In the genomic region with DNA sequence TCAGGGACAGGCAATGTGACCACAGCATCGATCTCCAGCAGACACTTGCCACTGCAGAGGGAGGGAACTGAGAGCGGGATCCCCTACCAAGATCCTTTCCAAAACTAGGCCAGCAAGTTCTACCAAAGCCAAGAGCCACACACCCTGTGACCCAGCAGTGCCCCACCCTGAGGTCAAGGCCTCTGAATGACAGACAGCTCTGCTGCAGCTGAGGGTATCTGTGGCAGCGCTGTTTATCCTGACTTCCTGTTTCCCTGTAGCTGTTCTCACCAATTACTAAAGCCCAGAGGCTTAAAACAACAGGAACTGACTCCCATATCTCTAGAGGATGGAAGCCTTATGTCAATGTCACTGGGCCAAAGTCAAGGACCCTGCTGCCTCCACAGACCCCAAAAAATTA, we compare ENCODE assay signal across 8 mouse cellular contexts. TPM values are rescaled to one million over a fixed set of nuclear protein-coding genes. Genes with fewer than 3 reads are reported as not detected.
DNase-seq lines count a peak whose midpoint lies in the region; ATAC-seq and TF ChIP-seq lines count a peak whose summit lies in the region.

No protein-coding gene starts in this region.

- peak; percentile 80 for ATAC-seq in liver, embryonic 12.5 days
- ATAC-seq in stomach, postnatal 0 days (ENCODE audit: low FRiP score, low TSS enrichment): peak; percentile 28; the same call in 1 of the 2 replicates
- no peak for ATAC-seq in hindbrain, postnatal 0 days
- ATAC-seq in cerebellum, adult (ENCODE audit: insufficient number of reproducible peaks, low FRiP score, low TSS enrichment): no peak

- TF ChIP-seq CTCF in left cerebral cortex, adult 2 months (IDR thresholded peaks at IDR 0.05): no peak
- no peak for TF ChIP-seq CTCF in bone marrow macrophage, adult 2 months (IDR thresholded peaks at IDR 0.05; ENCODE audit: low read depth, low read length)
- no peak for TF ChIP-seq CTCF in stomach, postnatal 0 days (IDR thresholded peaks at IDR 0.05; ENCODE audit: low read depth)
- TF ChIP-seq CTCF in hindbrain, postnatal 0 days (IDR thresholded peaks at IDR 0.05; ENCODE audit: low read depth): no peak

- peak overlapping the region; percentile 62 for H3K27ac ChIP-seq in left cerebral cortex, adult 2 months
- peak overlapping the region; percentile 78 for H3K27ac ChIP-seq in bone marrow macrophage, adult 2 months (ENCODE audit: insufficient read depth, low read depth, low read length)
- H3K27ac ChIP-seq in liver, embryonic 12.5 days: peak overlapping the region; percentile 80
- H3K27ac ChIP-seq in stomach, postnatal 0 days (replicated peaks): peak overlapping the region; percentile 89
- no peak overlapping the region; the same call in none of the 2 replicates for H3K27ac ChIP-seq in hindbrain, postnatal 0 days

- no peaks in the 10 kb centered on the region for H3K9me3 ChIP-seq in liver, embryonic 12.5 days (replicated peaks)
- no peaks in the 10 kb centered on the region for H3K9me3 ChIP-seq in stomach, postnatal 0 days (ENCODE audit: control insufficient read depth, low read length)
- no peaks in the 10 kb centered on the region for H3K9me3 ChIP-seq in hindbrain, postnatal 0 days (ENCODE audit: low read length)

- H3K9ac ChIP-seq in liver, embryonic 12.5 days: peak overlapping the region; percentile 33
- 0 out of 2 replicates have a peak overlapping the region, but pooled peaks have one; percentile 18 for H3K9ac ChIP-seq in stomach, postnatal 0 days (ENCODE audit: low read length)
- H3K9ac ChIP-seq in hindbrain, postnatal 0 days (replicated peaks; ENCODE audit: low read length): no peak overlapping the region

- no peak for TF ChIP-seq EP300 in stomach, postnatal 0 days (optimal IDR thresholded peaks at IDR 0.05)

- H3K27me3 ChIP-seq in liver, embryonic 12.5 days (replicated peaks): no peaks in the 10 kb centered on the region
- no peaks in the 10 kb centered on the region for H3K27me3 ChIP-seq in stomach, postnatal 0 days (ENCODE audit: control insufficient read depth, insufficient read depth, low read length)
- no peaks in the 10 kb centered on the region for H3K27me3 ChIP-seq in hindbrain, postnatal 0 days (ENCODE audit: insufficient read depth, low read length)

- no peak overlapping the region for H3K4me3 ChIP-seq in left cerebral cortex, adult 2 months
- peak overlapping the region; percentile 26 for H3K4me3 ChIP-seq in bone marrow macrophage, adult 2 months (ENCODE audit: insufficient read depth, low read length)
- H3K4me3 ChIP-seq in liver, embryonic 12.5 days: no peak overlapping the region
- H3K4me3 ChIP-seq in stomach, postnatal 0 days (ENCODE audit: low read depth, low read length): no peak overlapping the region
- no peak overlapping the region for H3K4me3 ChIP-seq in hindbrain, postnatal 0 days (ENCODE audit: low read length)

- H3K36me3 ChIP-seq in liver, embryonic 12.5 days: peaks cover 5% of the 10 kb centered on the region; the same call in 1 of the 2 replicates
- H3K36me3 ChIP-seq in stomach, postnatal 0 days (ENCODE audit: control insufficient read depth, insufficient read depth, low read length): no peaks in the 10 kb centered on the region
- no peaks in the 10 kb centered on the region for H3K36me3 ChIP-seq in hindbrain, postnatal 0 days (ENCODE audit: insufficient read depth, low read length)

- no peak for DNase-seq in left cerebral cortex, adult 2 months (ENCODE audit: extremely low spot score in 1 of 2, low spot score in 2 of 2)
- no peak for DNase-seq in left cerebral cortex, adult 8-10 months (ENCODE audit: low spot score in 2 of 2)
- peak; percentile 39 for DNase-seq in stomach, postnatal 0 days (ENCODE audit: low spot score)
- DNase-seq in cerebellum, postnatal 25 days: no peak
- no peak for DNase-seq in hindbrain, postnatal 0 days (ENCODE audit: low spot score)

- WGBS in liver, embryonic 12.5 days (ENCODE audit: insufficient replicate concordance): 10% methylated on average over 3 of the region's 3 CpGs
- 31% methylated on average over 3 of the region's 3 CpGs for WGBS in stomach, postnatal 0 days
- WGBS in hindbrain, postnatal 0 days: 63% methylated on average over 3 of the region's 3 CpGs

- intact Hi-C loops in left cerebral cortex, adult 2 months (cut with DNase I): no loop called here

- TF ChIP-seq POLR2A in bone marrow macrophage, adult 2 months (IDR thresholded peaks at IDR 0.05; ENCODE audit: borderline replicate concordance, low read depth, low read length): no peak

- peak overlapping the region; percentile 32 for H3K4me2 ChIP-seq in liver, embryonic 12.5 days
- H3K4me2 ChIP-seq in stomach, postnatal 0 days (replicated peaks; ENCODE audit: low read depth): no peak overlapping the region; the same call in 1 of the 2 replicates
- H3K4me2 ChIP-seq in hindbrain, postnatal 0 days (ENCODE audit: low read depth, low read length): no peak overlapping the region

- H3K4me1 ChIP-seq in bone marrow macrophage, adult 2 months (ENCODE audit: control insufficient read depth, insufficient read depth, low read length): peaks cover 27% of the 10 kb centered on the region
- peaks cover 79% of the 10 kb centered on the region for H3K4me1 ChIP-seq in liver, embryonic 12.5 days
- H3K4me1 ChIP-seq in stomach, postnatal 0 days (replicated peaks; ENCODE audit: control insufficient read depth, insufficient read depth): 0 out of 2 replicates have a peak, but pooled peaks cover 5% of the 10 kb centered on the region
- H3K4me1 ChIP-seq in hindbrain, postnatal 0 days (ENCODE audit: insufficient read depth, low read length): peaks cover 19% of the 10 kb centered on the region

RNA-seq across cellular contexts. Expression of gene Sema4d, which starts 37.0 kb away (rescaled TPM):
- total RNA-seq in left cerebral cortex, adult 2 months (2021): 10 to 100 TPM; 69.0 to 83.6 TPM
- total RNA-seq in left cerebral cortex, adult 8-10 months (2022): 10 to 100 TPM; 71.1 to 80.0 (median 75.5) TPM
- polyA plus RNA-seq in bone marrow macrophage, adult 2 months (2012; ENCODE audit: insufficient read depth, insufficient read length, missing spikeins): 181 and 193 TPM in 2 replicates
- 10.8 TPM in 2 replicates for polyA plus RNA-seq in liver, embryonic 12.5 days (2016; fragmentation: Nextera tagmentation; extraction: Ambion mirVana)
- 6.7 and 8.0 TPM in 2 replicates for polyA plus RNA-seq in stomach, postnatal 0 days (2015; fragmentation: Nextera tagmentation; extraction: Ambion mirVana)
- total RNA-seq in hindbrain, postnatal 0 days (2014; rRNA removed): 19.7 and 33.1 TPM in 2 replicates
- polyA plus RNA-seq in hindbrain, postnatal 0 days (2015; fragmentation: Nextera tagmentation; extraction: Ambion mirVana): 13.7 and 15.0 TPM in 2 replicates

Comparison
In these comparisons a context has a peak if more than half of its experiments do, and no peak if none do; other contexts are left out.
1. ATAC-seq: peak in liver, embryonic 12.5 days (single experiment) and stomach, postnatal 0 days (single experiment); none in hindbrain, postnatal 0 days (single experiment) and cerebellum, adult (single experiment).
2. RNA of gene Sema4d, which starts 37.0 kb away (polyA plus RNA-seq): 181 to 193 TPM in bone marrow macrophage, adult 2 months; 13.7 to 15.0 TPM in hindbrain, postnatal 0 days, 10.8 TPM in liver, embryonic 12.5 days and 6.7 to 8.0 TPM in stomach, postnatal 0 days; every median in the first group is over 10 times any median in the second.